Mouse (Mus musculus) hindbrain, embryonic 16.5 days (tissue): ENCODE measurements around the gene Lrp8. TPM values are rescaled to one million over a fixed set of nuclear protein-coding genes. Genes with fewer than 3 reads are reported as not detected.

Experiments
- ATAC-seq: fragments of 200-750 bp; cut with Nextera tagmentation; 2 replicates; pipeline ENCODE4 v1.8.0; 2017; ENCODE audit warnings: moderate TSS enrichment, moderate library complexity
- H3K27ac ChIP-seq: fragments of 300-500 bp; sonication (generic); 2 replicates; pipeline ENCODE4 v1.5.1; 2014; ENCODE audit warnings: low read depth, mild to moderate bottlenecking, control low read depth, low read length, moderate library complexity
- H3K27me3 ChIP-seq: fragments of 300-500 bp; sonication (generic); replicated peaks from 2 replicates; pipeline ENCODE4 v1.6.1; 2014; ENCODE audit warnings: low read length; ENCODE audit not compliant: control insufficient read depth, insufficient read depth
- H3K36me3 ChIP-seq: fragments of 300-500 bp; sonication (generic); 2 replicates; pipeline ENCODE4 v1.6.1; 2014; ENCODE audit warnings: mild to moderate bottlenecking, low read length, moderate library complexity, mixed read lengths; ENCODE audit not compliant: control insufficient read depth, insufficient read depth
- H3K4me1 ChIP-seq: fragments of 300-500 bp; sonication (generic); 2 replicates; pipeline ENCODE4 v1.6.1; 2014; ENCODE audit warnings: low read depth, low read length; ENCODE audit not compliant: control insufficient read depth, insufficient read depth
- H3K4me2 ChIP-seq: fragments of 300-500 bp; sonication (generic); 2 replicates; pipeline ENCODE4 v1.6.1; 2014; ENCODE audit warnings: mild to moderate bottlenecking, low read length, control low read depth, moderate library complexity
- H3K4me3 ChIP-seq: fragments of 300-500 bp; sonication (generic); 2 replicates; pipeline ENCODE4 v1.5.1; 2014; ENCODE audit warnings: mild to moderate bottlenecking, low read length, control low read depth, moderate library complexity
- H3K9ac ChIP-seq: fragments of 300-500 bp; sonication (generic); 2 replicates; pipeline ENCODE4 v1.6.1; 2014; ENCODE audit warnings: low read depth, mild to moderate bottlenecking, control low read depth, low read length, moderate library complexity
- H3K9me3 ChIP-seq: fragments of 300-500 bp; sonication (generic); 2 replicates; pipeline ENCODE4 v1.6.1; 2014; ENCODE audit warnings: mild to moderate bottlenecking, low read length, moderate library complexity; ENCODE audit not compliant: control insufficient read depth
- WGBS: fragments of 180-500 bp; shearing (Covaris S2); extraction: QIAGEN DNeasy Blood & Tissue Kit; methylation state at CpG from one replicate; pipeline ENCODE4 v1.1.7; 2014; 5-methylcytosine and 5-hydroxymethylcytosine counted together
- polyA plus RNA-seq: library from polyadenylated mRNA; unstranded; fragments of >200 nt; fragmentation: Nextera tagmentation; extraction: Ambion mirVana; gene quantifications from 2 replicates; pipeline ENCODE4 v1.2.1, GENCODE M21; 2015

Lrp8 gene
- polyA plus RNA-seq, 1 experiment from 2014 or later = 23.8 TPM

DNA sequence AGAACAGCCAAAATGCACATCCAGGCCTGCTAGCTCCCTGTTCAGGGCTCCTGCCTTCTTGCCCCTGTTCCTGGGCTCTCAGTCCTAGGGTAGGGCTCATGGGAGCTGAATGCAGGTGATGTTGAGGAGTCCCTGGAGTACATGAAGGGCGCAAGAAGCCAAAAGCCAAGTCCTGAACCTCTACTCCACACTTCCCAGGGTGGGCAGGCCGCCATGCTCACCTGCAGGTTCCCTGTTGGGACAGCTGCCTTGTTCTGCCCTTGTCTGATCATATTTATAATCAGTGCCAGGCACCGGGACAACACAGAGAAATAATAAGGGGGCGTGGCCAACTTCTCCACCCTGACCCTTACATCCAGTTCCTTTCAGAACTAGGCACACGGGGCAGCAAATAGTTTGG lies 31.5 kb downstream of the Lrp8 start:
- 69% methylated on average over 5 of the region's 5 CpGs for WGBS
- Histone ChIP-seq H3K9me3 (no peaks in the 10 kb centered on the region), H3K27ac (no peak overlapping the region; the same call in 1 of the 2 replicates), H3K4me1 (peaks cover 92% of the 10 kb centered on the region), H3K36me3 (no peaks in the 10 kb centered on the region), H3K4me2 (no peak overlapping the region), H3K9ac (no peak overlapping the region), H3K27me3 (no peaks in the 10 kb centered on the region), H3K4me3 (no peak overlapping the region)
- no peak for ATAC-seq

DNA sequence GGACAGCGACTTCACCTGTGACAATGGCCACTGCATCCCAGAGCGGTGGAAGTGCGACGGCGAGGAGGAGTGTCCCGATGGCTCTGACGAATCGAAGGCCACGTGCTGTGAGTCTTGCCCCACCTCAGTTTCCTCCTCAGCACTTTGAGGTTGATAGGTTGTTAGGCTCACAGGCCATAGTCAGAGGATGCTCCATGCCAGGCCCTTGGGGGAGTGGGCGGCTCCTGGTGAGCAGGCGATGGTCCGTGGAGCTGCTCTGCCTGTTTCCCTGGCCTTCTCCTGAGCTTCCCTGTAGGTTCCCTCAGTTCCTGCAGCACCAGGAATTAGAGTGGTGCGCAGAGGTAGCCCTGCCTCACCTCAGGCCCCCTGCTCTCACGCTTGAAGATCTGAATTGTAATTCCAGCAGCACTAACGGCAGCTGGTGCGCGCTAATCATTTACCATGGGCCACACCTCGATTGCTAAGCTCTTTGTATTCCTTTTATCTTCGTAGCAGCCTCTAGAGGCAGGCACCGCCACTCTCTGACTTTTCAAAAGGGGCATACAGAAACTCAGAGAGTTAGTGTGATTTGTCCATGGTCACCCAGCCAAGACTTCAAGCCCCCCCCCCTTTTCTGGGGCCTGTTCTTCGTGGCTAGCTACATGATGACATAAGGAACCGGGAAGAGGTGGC lies 32.7 kb downstream of the Lrp8 start:
- no peaks in the 10 kb centered on the region for H3K36me3 ChIP-seq
- peak overlapping the region; percentile 80 for H3K27ac ChIP-seq
- no peak for ATAC-seq
- no peaks in the 10 kb centered on the region for H3K27me3 ChIP-seq
- no peaks in the 10 kb centered on the region for H3K9me3 ChIP-seq
- H3K9ac ChIP-seq = peak overlapping the region; percentile 58
- 32% methylated on average over 22 of the region's 22 CpGs for WGBS
- H3K4me2 ChIP-seq = 0 out of 2 replicates have a peak overlapping the region, but pooled peaks have one; percentile 15
- H3K4me1 ChIP-seq = peaks cover 79% of the 10 kb centered on the region
- no peak overlapping the region for H3K4me3 ChIP-seq

DNA sequence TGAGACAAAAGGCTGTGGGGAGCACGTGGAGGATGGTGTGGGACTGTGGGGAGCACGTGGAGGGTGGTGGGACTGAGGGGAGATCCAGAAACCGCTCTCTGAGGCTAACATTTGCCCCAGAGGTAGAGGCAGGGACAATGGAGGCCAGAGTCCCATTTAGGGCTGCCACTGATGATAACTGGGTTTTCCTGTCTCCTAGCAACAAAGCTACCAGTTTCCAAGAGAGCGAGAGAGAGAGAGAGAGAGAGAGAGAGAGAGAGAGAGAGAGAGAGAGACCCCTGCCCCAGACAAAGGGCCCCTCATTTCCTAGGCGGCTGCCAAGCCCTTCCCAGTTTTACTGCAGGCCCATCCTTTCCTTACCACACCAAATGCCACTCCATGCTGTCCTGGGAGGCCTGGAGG lies 33.4 kb downstream of the Lrp8 start:
- ATAC-seq = peak; percentile 14; the same call in 1 of the 2 replicates
- H3K4me3 ChIP-seq = no peak overlapping the region

DNA sequence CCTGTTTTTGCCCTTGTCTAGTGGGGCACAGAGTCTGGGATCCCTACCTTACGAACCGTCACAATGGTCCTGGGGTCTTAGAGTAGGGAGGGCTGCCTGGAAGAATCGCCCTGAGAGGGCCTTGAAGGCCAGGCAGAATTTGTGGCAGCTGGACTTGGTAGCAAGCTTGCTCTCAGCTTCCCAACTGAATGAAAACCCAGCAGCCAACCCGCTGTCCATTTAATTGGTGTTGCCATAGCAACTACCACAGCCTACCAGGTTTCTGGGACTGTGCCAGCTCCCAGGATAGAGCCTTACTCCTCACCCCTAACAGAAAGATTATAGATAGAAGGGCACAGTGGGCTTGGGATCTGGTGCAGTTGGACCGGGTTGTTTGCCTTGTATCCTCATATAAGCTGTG lies 34.7 kb downstream of the Lrp8 start:
- ATAC-seq = peak; percentile 31; the same call in 1 of the 2 replicates
- Histone ChIP-seq H3K4me3 (no peak overlapping the region), H3K9me3 (no peaks in the 10 kb centered on the region), H3K27ac (peak overlapping the region; percentile 80), H3K27me3 (no peaks in the 10 kb centered on the region), H3K4me1 (peaks cover 61% of the 10 kb centered on the region), H3K36me3 (no peaks in the 10 kb centered on the region), H3K9ac (no peak overlapping the region), H3K4me2 (no peak overlapping the region)
- 21% methylated on average over 5 of the region's 5 CpGs for WGBS

More for the DNA sequence above, 33.4 kb downstream of the Lrp8 start:
- Histone ChIP-seq H3K27me3 (no peaks in the 10 kb centered on the region), H3K36me3 (no peaks in the 10 kb centered on the region), H3K4me2 (no peak overlapping the region), H3K4me1 (peaks cover 72% of the 10 kb centered on the region), H3K9me3 (no peaks in the 10 kb centered on the region), H3K9ac (peak overlapping the region; percentile 58), H3K27ac (peak overlapping the region; percentile 80)
- 15% methylated on average over 5 of the region's 5 CpGs for WGBS

DNA sequence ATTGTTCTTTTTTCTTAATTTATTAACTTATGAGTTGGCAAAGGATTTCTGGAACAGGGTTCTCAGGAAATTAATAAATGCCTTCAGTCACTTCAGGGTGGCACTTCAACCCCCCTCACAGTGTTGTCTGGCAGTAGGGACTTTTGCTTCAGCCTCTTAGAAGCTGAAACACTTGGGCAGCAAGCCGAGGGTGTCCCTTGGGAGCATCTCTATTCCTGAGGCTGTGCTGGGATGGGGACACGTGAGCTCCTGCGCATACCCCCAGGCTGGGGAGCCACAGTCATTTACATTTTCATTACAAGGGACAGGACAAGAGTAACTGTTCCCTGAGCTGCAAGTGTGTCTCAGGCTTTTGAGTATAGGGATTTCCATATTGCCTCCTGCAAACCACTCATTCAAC lies 35.8 kb downstream of the Lrp8 start:
- H3K4me1 ChIP-seq = peaks cover 54% of the 10 kb centered on the region
- ATAC-seq = no peak

DNA sequence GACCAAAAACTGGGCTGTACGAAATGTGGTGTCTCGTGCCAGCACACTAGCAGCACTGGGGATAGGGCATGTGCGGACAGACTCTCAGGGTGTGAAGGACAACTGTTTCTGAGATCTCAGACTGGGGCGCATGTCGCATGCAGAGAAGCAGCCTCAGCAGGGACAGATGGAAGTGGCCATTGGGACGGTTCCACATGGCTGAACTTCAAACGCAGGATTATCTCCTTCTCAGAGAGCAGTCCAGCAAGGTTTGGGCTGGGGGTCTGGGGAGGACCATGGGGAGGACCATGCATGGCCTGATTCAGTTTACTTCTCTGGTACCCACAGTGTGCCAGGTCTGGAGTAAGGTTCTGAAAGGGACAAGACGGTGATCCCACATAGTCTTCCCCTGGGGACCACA lies 41.6 kb downstream of the Lrp8 start:
- Histone ChIP-seq H3K36me3 (peaks cover 2% of the 10 kb centered on the region; the same call in 1 of the 2 replicates), H3K27me3 (0 out of 2 replicates have a peak, but pooled peaks cover 4% of the 10 kb centered on the region), H3K27ac (no peak overlapping the region), H3K4me2 (no peak overlapping the region), H3K4me3 (no peak overlapping the region), H3K9me3 (no peaks in the 10 kb centered on the region), H3K9ac (no peak overlapping the region), H3K4me1 (no peaks in the 10 kb centered on the region; the same call in 1 of the 2 replicates)
- 48% methylated on average over 8 of the region's 8 CpGs for WGBS
- 0 out of 2 replicates have a peak, but pooled peaks have one; percentile 12 for ATAC-seq

More for the DNA sequence above, 35.8 kb downstream of the Lrp8 start:
- Histone ChIP-seq H3K4me3 (no peak overlapping the region), H3K9ac (no peak overlapping the region), H3K36me3 (no peaks in the 10 kb centered on the region), H3K4me2 (no peak overlapping the region), H3K27ac (no peak overlapping the region), H3K27me3 (no peaks in the 10 kb centered on the region), H3K9me3 (no peaks in the 10 kb centered on the region)
- 43% methylated on average over 3 of the region's 3 CpGs for WGBS

DNA sequence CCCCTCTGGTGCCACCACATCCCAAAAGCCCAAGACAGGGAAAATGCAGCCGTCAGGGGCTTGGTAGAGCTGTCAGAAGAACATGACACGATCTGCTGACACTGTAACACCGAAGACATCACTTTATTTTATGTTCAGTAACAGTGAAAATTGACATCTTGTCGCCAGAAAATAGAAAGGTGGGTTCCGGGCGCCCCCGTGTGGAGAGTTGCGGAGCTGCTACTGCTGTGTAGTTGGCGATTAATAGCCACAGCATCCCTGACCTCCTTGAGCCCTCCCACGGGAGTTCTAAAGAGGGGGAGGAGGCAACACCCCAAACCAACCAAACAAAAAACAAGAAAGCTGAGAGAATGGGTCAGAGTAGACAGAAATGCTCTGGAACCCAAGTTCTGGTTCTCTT lies 42.9 kb downstream of the Lrp8 start:
- 0 out of 2 replicates have a peak, but pooled peaks cover 4% of the 10 kb centered on the region for H3K27me3 ChIP-seq
- H3K9ac ChIP-seq = no peak overlapping the region
- H3K4me1 ChIP-seq = no peaks in the 10 kb centered on the region; the same call in 1 of the 2 replicates
- peaks cover 2% of the 10 kb centered on the region; the same call in 1 of the 2 replicates for H3K36me3 ChIP-seq
- peak overlapping the region; percentile 25; the same call in 1 of the 2 replicates for H3K27ac ChIP-seq
- H3K9me3 ChIP-seq = no peaks in the 10 kb centered on the region
- no peak overlapping the region for H3K4me2 ChIP-seq
- 2% methylated on average over 10 of the region's 10 CpGs for WGBS
- H3K4me3 ChIP-seq = no peak overlapping the region
- no peak for ATAC-seq

DNA sequence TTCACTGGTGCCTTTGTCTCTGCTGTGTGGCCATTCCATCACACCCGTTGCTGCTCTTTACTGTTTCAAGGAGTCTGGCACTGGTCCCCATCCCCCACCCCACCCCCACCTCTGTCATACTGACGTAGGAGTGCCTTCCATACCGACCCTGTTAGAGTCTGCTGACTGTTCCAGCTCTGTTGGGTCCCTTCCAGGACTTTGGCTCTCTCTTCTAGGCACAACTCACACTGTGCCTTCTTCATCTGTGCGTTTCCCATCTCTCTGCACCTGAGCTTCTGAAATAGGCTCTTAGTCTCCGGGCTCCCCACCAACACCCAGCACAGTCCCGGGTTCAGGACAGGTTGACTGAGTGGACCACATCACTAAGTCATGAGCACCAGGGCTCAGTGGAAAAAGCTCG lies 44.7 kb downstream of the Lrp8 start:
- H3K4me1 ChIP-seq = no peaks in the 10 kb centered on the region; the same call in 1 of the 2 replicates
- H3K36me3 ChIP-seq = peaks cover 7% of the 10 kb centered on the region; the same call in 1 of the 2 replicates
- H3K9ac ChIP-seq = no peak overlapping the region
- 0 out of 2 replicates have a peak, but pooled peaks have one; percentile 5 for ATAC-seq
- WGBS = 58% methylated on average over 7 of the region's 7 CpGs
- H3K27ac ChIP-seq = no peak overlapping the region
- H3K4me3 ChIP-seq = no peak overlapping the region
- 0 out of 2 replicates have a peak, but pooled peaks cover 4% of the 10 kb centered on the region for H3K27me3 ChIP-seq
- H3K9me3 ChIP-seq = no peaks in the 10 kb centered on the region
- no peak overlapping the region for H3K4me2 ChIP-seq

DNA sequence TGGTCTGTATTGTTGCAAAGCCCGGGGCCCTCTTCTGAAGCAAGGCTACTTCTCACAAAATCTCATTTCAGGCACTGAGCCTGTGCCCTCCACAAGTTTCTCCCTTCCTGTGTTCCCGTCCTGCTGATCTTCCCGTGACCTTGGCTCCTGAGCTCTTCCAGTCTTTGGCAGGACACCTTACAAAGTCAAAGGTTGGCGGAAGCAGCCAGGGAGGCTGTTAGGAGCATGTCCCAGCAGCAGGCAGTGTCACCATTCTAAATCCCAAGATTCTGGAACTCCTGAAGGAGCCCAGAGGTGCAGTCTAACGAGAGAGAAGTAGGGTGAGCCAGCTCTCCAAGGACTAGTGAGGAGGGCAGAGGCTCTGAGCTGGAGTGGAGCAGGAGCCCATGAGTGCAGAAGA lies 46.5 kb downstream of the Lrp8 start:
- H3K4me1 ChIP-seq = no peaks in the 10 kb centered on the region; the same call in 1 of the 2 replicates
- no peak overlapping the region for H3K4me3 ChIP-seq
- H3K9me3 ChIP-seq = no peaks in the 10 kb centered on the region
- no peak for ATAC-seq
- 90% methylated on average over 5 of the region's 5 CpGs for WGBS
- 0 out of 2 replicates have a peak, but pooled peaks cover 4% of the 10 kb centered on the region for H3K27me3 ChIP-seq
- H3K27ac ChIP-seq = no peak overlapping the region; the same call in 1 of the 2 replicates
- peaks cover 10% of the 10 kb centered on the region for H3K36me3 ChIP-seq
- H3K4me2 ChIP-seq = no peak overlapping the region
- H3K9ac ChIP-seq = no peak overlapping the region
